Mouse (Mus musculus) layer of hippocampus, postnatal 25 days (tissue): ENCODE measurements around the gene Gm20458. TPM values are rescaled to one million over a fixed set of nuclear protein-coding genes. Genes with fewer than 3 reads are reported as not detected.

Source experiments
- DNase-seq, 2 experiments: peaks; one replicate each; pipeline ENCODE4 v3.0.0; 2022; ENCODE audit warnings: mixed read lengths in 2 of 2, low spot score in 1 of 2; ENCODE audit errors: extremely low spot score in 1 of 2
- total RNA-seq, 2 experiments: library from RNA; stranded (reverse); gene quantifications; 2 replicates each; pipeline ENCODE4 v1.2.3; 2021

The Gm20458 gene
- 10 to 100 TPM in 1 of 2 experiments, 1 to 10 TPM in 1; 3.9 to 11.3 TPM for total RNA-seq

GRCm38 (mm10) chr2:164460745-164461551 is at the start of gene Gm20458:
Gm20458 (plus strand) TSS chr2:164460967.
- peak; percentile 87 to 93 for DNase-seq

GRCm38 (mm10) chr2:164414167-164414566 is 46.6 kb upstream of the Gm20458 start:
- DNase-seq, result no peak

DNA sequence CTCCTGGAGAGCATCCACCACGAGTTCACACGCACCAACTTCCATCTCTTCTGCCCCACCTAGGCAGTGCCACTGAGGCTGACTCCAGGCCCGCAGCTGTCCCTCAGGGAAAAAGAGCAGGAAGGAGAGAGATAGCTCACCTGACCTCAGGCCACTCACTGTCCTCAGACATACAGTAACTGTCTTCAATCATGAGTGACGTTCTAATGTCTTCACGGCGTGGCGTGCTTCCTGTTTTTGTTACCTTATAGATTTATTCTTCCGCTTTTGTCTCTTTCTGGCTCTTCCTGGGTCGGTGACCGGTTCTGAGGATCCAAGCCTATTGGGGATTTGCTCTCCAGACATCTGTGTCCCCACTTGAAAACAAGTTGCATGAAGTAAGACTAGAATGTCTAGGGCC is 46.2 kb upstream of the Gm20458 start:
- no peak for DNase-seq

GRCm38 (mm10) chr2:164417198-164417597 is 43.6 kb upstream of the Gm20458 start:
- peak in 1 of 2 experiments; percentile 62 for DNase-seq

DNA sequence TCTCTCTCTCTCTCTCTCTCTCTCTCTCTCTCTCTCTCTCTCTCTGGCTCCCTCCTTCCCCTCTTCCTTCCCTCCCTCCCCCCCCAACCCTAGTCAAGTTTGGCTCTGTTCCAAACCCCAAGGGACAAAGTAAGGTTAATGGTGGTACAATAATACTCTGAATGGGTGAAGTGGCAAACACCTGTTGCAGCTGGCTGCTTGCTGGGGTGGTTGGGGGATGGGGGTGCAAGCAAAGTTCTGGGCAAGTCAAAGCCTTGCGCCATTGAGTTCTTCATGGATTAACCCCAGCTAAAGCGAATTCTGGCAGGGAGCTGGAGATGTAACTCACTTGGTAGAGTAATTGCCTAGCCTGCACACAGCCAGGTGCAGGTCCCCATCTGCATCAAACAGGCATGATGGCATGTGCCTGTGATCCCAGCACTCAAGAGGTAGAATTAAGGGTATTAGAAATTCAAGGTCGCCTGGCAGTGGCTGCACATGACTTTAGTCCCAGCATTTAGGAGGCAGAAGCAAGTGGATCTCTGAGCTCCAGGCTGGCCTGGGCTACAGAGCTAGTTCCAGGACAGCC is 42.4 kb upstream of the Gm20458 start:
- DNase-seq, result no peak

GRCm38 (mm10) chr2:164419489-164419888 is 41.3 kb upstream of the Gm20458 start:
- DNase-seq, result no peak

DNA sequence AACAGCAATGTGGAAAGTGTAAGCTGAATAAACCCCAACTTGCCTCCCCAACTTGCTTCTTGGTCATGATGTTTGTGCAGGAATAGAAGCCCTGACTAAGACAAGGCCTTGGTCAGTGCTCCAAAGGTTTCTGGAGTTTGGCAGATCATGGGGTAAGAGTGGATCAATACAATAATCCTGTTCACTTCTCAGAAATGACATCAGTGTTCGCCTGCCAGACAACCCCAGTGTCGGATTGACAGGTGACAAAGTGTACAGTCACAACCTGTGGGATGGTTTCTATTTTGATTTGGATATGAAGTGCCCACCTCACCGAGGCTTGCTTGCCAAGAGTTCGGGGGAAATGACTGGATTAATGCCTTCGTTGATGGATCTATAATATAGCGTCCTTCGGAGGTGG is 39.5 kb upstream of the Gm20458 start:
- DNase-seq, result no peak

DNA sequence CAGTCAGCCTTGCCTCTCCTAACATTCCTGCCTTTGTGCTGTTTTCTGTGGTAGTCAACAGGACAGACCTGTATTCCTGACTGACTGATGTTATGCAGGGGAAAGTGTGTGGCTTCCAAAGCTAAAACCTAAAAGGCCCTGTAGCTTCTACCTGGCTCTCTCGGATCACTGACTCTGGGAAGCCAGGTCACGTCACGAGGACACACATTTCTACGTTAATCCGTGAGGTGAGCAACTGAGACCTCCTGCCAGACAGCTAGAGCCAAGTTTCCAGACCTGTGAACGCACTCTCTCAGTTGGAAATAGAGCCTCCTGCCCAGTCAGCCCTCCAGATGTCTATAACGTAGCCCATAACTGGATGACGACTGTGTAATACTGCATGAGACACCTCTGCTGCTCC is 38.8 kb upstream of the Gm20458 start:
- DNase-seq, result no peak

- no peak for DNase-seq
These were observed 37.9 kb upstream of the Gm20458 start for GRCm38 (mm10) chr2:164422675-164423393.

GRCm38 (mm10) chr2:164423464-164423863 is 37.3 kb upstream of the Gm20458 start:
- no peak for DNase-seq

DNA sequence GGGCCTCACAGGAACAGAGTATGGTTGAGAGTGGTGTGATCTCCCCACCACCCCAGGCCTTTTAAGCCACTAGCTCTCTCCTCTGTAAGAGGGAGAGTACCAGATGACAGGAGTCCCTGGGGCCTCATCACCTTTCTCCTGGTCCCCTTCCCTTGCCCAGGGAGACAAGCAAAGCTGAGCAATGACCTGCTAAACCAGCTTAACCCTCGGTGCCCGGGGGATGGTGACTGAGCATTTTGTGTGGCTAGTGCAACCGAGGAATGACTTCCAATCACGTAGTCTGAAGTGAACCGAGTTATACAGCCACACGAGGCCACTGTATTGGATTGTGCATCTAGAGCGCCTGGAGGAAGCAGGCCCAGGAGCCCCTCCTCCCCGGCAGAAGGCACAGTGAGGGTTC is 36.4 kb upstream of the Gm20458 start:
- DNase-seq, result no peak

GRCm38 (mm10) chr2:164425401-164425800 is 35.4 kb upstream of the Gm20458 start:
- DNase-seq, result no peak

DNA sequence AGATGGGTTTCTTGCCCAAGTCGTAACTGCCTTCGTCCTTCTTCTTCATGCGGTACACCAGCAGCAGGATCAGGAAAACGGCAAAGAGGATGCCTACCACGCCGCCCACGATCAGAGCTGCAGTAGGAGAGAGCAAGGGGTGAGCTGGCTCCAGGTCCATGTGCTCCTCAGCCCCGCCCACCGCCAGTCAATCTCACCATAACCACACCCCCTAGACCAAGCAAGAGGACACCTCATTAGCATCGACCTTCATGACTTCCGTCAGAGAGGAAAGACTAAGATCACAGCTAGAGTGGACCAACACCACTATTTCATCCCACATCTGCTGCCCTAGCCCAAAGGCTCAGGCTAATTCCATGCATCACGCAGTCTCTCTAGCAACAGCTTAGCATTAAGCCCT is 34.6 kb upstream of the Gm20458 start:
- DNase-seq, result no peak

GRCm38 (mm10) chr2:164426952-164427351 is 33.8 kb upstream of the Gm20458 start:
- DNase-seq, result no peak

- no peak for DNase-seq
These were observed 32.3 kb upstream of the Gm20458 start for GRCm38 (mm10) chr2:164428451-164428850.

DNA sequence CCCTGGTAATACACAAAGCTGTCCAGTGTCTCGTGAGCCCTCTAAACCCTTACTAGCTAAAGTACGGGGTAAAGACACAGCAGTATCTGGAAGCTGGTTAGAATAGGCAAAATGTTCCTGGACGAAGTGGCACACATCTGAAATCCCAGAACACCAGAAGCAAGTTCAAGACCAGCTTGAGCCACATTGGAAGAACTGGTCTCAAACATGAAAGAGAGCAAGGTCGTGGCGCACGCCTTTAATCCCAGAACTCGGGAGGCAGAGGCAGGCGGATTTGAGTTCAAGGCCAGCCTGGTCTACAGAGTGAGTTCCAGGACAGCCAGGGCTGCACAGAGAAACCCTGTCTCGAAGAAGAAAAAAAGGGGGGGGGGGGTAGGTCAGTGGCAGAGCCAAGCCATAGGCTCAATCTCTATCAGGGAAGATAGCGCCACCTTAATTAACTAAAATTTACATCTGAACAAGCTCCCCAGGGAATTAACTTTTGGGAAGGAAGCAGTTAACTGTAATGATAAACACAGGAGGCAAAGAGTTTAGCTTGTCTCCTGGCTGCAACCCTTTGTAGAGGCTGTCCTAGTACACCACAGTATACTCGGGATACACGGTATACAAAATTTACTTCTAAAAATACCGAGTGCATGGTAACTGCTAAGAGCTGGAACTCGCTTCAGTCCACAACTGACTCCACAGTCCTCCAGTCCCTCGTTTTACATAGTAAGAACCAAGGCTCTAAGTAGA is 30.7 kb upstream of the Gm20458 start:
- no peak for DNase-seq

DNA sequence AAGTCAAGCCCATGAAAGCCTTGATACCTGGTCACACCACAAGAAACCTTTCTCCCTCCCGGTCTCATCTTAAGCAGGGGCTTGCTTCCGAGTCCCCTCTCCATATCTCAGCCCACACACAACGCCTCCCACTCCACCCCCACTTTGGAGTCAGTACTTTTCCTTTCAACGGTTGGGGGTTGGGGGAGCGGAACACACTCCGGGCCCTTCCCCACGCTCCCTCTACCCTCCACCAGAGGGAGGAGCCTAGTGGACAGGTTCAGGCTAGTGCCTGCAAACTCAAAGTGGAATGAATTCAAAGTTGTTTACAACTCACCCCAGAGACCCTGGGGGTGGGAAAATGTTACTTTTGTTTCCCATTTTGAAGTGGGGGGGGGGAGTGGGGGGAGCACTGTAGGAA is 30.1 kb upstream of the Gm20458 start:
- DNase-seq, result no peak

DNA sequence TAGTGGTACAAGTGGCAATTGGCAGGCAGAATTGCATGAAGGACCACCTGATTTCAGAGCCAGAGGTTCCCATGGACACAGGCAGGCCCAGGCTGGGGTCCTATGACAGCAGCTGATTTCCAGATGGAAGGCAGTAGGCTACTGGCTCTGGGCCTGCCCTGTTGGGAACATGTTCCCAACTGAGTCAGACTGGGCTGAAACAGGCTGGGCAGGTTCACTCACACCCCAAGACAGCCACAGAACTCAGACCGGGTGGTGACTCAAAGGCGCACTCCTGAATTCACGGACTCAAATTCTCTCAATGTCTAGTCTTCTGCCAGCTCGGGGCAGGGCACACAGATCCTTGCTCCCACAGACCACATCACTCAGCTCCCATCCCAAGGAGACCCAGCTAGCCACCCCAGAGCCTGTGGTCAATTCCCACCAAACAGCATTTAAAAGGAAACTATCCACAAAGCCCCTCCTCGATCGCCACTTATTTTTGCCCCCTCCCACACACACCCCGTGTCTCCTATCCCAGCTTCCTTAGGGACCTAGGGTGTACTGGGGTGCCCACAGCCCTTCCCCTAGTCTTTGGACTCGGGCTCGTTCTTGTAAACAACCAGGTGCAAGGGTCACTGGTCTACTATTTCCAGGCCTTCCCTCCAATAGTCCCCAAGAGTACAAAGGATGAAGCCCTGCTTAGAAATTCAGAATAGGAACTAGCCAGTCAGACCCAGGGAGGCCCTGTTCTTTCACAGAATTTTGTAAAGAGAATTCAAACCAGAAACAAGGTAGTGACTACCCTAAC is 28.9 kb upstream of the Gm20458 start:
- no peak for DNase-seq

DNA sequence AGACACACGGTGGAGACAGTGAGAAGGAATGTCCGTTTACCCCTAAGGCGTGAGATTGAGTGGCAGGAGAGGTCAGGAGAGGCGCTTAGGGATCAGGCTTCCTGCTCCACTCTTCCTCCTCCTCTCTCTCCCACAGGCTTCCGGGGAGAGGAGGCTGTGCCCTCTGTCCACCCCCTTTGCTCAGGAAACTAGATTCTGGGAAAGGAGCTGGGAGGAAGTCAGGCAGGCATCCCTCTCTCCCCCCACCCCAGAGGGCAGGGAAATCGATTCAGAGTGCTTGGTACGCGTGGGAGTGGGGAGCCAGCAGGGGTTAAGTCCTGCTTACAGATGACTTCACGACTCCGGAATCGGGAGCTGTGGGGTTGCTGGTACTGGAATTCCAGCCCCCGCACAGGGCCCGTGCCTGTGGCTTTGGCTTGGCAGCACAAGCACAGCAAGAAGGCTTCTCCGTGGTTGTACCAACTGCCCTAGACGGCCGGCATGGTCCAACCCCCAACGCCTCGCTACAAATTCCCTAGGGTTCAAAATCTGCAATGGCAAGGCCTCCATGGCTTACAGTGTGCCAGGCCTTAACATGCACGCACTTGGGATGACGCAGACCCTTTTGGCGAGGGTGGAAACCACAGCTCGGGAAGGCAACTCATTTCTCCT is 28.1 kb upstream of the Gm20458 start:
- DNase-seq, result no peak
